Mouse (Mus musculus): ENCODE data around the gene Stx19. TPM values are rescaled to one million over a fixed set of nuclear protein-coding genes. Genes with fewer than 3 reads are reported as not detected.

Gene Stx19
- total RNA-seq, 2 experiments from 2014 or later: not detected

DNA sequence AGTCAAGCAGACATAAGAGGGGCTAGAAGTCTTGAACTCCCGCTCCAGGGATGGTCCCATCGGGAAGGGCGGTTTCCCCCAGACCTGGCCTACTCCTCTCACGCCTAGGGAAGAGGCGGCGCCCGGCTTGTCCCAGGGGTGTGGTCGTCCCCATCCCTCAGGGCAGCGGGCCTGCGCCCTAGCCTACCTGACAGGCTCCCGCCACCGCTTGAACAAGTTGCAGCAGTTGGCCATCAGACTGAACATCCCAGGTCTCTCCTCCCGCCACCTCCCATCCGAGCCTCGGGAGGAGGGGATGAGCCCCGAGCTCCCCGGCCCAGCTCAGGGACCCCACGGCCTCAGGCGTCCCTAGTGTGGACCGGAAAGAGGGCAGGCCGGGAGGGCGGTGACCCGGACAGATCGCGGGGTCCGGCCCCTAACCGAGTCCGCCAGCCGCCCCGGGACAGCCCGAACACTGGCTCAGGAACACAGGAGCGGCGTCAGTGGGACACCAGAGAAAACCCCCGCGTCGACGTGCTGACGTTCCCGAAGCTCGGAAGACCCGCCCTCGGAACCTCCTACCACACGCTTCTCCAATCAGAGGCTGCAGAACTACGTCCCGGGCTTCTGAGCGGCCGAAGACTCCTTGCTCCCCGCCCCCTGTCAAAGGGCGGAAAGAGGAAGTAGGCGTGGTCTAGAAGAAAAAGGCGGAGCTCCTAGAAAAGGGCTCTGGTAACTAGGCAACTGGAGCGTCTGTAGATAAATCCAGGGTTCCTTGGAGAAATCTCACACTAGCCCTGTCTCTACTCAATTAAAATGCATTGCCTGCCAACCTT, 32.2 kb downstream of the Stx19 start, which contains the start of gene Arl13b:
Gene Arl13b, minus strand, starts transcription at position 543 of the 815 bp plus-strand sequence.
- peak; percentile 95 to 97 for DNase-seq (ENCODE audit: low spot score in 2 of 2)

DNA sequence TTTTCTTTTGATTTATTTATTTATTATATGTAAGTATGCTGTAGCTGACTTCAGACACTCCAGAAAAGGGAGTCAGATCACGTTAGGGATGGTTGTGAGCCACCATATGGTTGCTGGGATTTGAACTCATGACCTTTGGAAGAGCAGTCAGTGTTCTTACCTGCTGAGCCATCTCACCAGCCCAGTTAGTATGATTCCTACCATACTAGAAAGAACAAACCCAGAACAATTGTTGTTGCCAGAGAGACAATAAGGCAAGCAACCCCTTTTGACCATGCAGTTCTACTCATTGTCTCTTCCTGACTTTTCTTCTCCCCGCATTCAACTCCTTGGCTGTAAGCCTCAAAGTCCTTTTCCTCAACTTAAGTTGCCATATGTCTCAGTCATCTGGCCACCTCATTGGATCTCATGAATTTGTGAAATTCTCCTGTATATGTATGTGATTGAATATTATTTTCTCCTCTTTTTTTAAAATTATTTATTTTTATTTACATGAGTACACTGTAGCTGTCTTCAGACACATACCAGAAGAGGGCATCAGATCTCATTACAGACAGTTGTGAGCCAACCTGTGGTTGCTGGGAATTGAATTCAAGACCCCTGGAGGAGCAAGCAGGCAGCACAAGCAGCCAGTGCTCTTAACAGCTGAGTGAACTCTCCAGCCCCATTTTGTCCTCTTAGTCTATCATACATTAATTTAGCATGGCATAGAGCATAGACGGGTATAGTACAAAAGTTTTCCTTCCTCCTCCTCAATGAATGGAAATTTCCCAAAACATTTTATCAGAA, 38.2 kb downstream of the Stx19 start:
- DNase-seq (ENCODE audit: low spot score in 2 of 2): no peak

DNA sequence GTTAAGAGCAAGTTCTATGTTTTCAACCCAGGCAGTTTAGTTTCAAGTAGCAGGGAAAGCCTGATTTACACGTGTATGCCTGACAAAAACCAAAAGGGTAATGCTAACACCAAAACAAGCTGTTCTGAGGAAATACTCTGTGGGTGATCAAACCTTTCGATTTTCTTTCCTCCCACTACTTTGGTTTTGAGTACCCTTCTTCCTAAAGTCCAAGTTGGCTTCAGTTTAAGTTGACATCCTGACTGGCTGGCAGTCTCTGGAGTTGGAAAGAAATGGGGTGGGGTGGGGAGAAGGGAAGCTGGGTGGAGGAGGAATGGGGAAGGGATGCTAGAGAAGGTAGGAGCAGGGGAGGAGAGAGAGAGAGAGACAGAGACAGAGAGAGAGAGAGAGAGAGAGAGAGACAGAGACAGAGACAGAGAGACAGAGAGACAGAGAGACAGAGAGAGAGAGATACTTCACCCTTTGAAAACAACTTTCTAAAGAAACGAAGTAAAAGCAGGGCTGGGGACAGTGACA, 39.2 kb downstream of the Stx19 start:
- no peak for DNase-seq (ENCODE audit: low spot score in 2 of 2)

- DNase-seq (ENCODE audit: low spot score in 2 of 2): peak; percentile 9 to 34
Observed at GRCm38 (mm10) chr16:62854191-62855068, 40.0 kb downstream of the Stx19 start, which contains the start of gene Pros1. Gene Pros1, plus strand, starts transcription at chr16:62854307.

- no peak for DNase-seq (ENCODE audit: low spot score in 2 of 2)
Observed at GRCm38 (mm10) chr16:62855385-62855784, 40.9 kb downstream of the Stx19 start.

- no peak for DNase-seq (ENCODE audit: low spot score in 2 of 2)
Observed at GRCm38 (mm10) chr16:62856273-62856672, 41.8 kb downstream of the Stx19 start.

GRCm38 (mm10) chr16:62857498-62857897, 43.0 kb downstream of the Stx19 start:
- DNase-seq (ENCODE audit: low spot score in 2 of 2): no peak

GRCm38 (mm10) chr16:62858018-62858417, 43.5 kb downstream of the Stx19 start:
- peak in 1 of 2 experiments; percentile 19 for DNase-seq (ENCODE audit: low spot score in 2 of 2)

GRCm38 (mm10) chr16:62860140-62860539, 45.7 kb downstream of the Stx19 start:
- no peak for DNase-seq (ENCODE audit: low spot score in 2 of 2)

- DNase-seq (ENCODE audit: low spot score in 2 of 2): no peak
Observed at GRCm38 (mm10) chr16:62861455-62861854, 47.0 kb downstream of the Stx19 start.

GRCm38 (mm10) chr16:62872688-62873117, 58.2 kb downstream of the Stx19 start:
- no peak for DNase-seq (ENCODE audit: low spot score in 2 of 2)

- DNase-seq (ENCODE audit: low spot score in 2 of 2): no peak
Observed at GRCm38 (mm10) chr16:62873180-62873579, 58.7 kb downstream of the Stx19 start.

Small RNAs within 50 kb of the gene (microRNA-seq; reads per million reads assigned to microRNA genes)
- gene Gm25986: 0 reads per million in 2 experiments

Other genes with a start within 250 kb of the Stx19 start
- gene Nsun3, start 27.9 kb upstream of the Stx19 start, total RNA-seq (2021): 10 to 100 TPM in 1 of 2 experiments, 1 to 10 TPM in 1; 9.0 to 11.6 TPM
- gene Arl13b, start 32.4 kb downstream of the Stx19 start, total RNA-seq (2021): 10 to 100 TPM; 10.3 to 13.5 TPM
- 1 to 10 TPM; 8.9 to 10.0 TPM for gene Pros1, start 39.6 kb downstream of the Stx19 start, total RNA-seq (2021)

Measured in layer of hippocampus, adult 18-20 months (tissue).